Mouse (Mus musculus): ENCODE data around the gene Cib3.

Gene Cib3

DNA sequence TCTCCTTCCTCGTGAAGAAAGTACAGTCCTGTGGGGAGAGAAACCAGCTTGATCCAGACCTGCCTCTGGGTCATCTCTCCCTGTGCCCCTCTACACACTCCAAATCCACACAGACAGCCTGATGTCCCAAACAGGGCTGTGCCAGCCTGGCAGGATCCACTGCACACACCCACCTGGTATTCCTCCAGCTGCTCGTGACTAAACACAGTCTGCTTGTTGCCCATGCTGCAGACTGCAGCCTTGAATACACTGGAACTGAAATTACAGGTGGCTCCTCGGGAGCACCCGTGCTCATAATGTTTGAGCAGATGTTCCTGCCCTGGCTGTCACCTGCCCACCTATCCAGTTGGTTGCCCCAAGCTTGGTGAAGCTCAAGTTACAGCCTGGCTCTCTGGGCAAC is at the start of gene Cib3:
TSS of gene Cib3 (minus strand) at position 87 of the 400 bp plus-strand sequence.
- DNase-seq (ENCODE audit: low spot score) = no peak

DNA sequence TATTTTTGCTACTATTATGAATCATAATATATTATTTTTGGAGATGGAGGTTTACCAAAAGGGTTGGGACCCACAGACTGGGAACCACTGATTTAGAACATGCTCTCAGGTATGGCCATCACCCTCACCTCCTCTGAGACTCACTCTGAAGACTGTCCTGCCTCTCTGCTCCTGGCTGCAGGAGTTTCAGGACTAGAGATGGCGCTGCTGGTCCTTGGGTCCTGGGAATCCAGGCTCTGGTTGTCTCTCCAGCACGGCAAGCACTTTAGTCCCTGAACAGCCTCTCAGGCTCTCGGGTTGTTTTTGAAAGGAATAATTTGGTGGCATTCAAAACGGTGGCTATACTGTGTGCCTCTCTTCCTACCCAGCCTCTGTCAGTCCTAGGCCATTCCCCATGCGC is 49.2 kb upstream of the Cib3 start:
- DNase-seq (ENCODE audit: low spot score) = no peak

DNA sequence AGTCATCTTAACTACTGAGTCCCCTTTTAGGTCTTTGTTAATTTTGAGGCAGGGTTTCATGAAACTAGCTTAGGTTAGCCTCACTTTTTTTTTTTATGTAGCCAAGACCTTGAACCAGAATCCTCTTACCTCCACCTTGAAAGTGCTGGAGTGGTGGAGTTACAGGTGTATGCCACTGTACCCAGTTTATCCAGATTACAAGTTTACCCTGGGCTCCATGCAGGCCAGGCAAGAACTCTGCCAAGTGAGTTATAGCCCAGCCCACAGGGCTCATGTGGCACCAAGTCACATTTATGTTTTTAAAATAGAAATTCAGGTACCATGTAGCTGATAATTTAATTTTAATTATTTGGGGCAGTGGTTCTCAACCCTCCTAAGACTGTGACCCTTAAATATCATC is 48.8 kb upstream of the Cib3 start:
- DNase-seq (ENCODE audit: low spot score) = no peak

DNA sequence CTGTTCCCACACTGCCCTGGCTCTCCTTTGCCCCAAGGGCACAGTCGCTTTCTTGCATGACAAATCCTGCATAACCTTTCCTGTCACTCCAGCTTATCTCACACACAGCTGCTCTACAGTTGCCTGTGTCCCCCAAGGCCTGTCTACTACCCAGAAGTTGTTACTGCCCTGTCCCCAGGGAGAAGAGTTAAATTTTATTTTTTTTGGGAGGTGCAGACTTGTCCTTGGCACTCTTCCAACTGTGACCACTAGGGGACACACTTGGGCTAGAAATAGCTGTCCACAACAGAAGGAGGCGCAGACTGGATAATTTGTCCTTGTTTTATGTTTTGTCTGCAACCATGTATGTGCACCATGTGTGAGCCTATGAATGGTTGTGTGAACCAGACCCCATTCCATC is 48.4 kb upstream of the Cib3 start:
- DNase-seq (ENCODE audit: low spot score) = no peak

DNA sequence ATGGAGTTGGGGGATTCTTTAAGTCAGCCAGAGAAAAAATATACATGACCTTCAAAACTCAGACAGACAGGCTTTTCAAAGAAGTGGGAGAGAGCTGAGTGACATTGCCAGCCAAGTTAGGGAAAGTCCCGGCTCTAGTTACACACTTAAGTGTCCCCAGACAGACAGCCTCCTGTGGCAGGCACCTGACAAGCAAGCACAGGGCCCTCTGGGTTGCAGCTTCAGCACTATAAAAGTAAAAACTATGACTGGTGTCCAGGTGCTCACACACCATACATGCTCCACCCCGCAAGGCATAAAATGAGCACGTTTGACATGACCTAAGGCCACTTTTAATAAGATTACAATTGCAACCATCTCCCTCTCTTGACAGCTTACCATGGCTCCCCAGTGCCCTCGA is 47.9 kb upstream of the Cib3 start:
- DNase-seq (ENCODE audit: low spot score) = no peak

DNA sequence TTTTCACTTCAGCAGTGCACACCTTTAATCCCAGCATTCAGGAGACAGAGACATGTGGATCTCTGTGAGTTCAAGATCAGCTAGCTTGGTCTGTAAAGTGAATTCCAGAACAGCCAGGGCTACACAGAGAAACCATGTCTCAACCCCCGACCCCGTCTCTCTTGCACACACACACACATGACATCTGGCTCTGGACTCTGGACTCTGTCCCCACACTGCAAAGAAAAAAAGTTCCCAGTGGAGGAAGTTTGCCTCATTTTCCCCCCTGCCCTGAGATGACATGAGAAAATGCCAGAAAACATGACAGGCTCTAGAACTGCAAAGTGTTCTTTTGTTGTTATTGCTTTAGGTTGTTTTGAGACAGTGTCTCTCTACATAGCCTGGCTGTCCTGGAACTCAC is 47.2 kb upstream of the Cib3 start:
- no peak for DNase-seq (ENCODE audit: low spot score)

DNA sequence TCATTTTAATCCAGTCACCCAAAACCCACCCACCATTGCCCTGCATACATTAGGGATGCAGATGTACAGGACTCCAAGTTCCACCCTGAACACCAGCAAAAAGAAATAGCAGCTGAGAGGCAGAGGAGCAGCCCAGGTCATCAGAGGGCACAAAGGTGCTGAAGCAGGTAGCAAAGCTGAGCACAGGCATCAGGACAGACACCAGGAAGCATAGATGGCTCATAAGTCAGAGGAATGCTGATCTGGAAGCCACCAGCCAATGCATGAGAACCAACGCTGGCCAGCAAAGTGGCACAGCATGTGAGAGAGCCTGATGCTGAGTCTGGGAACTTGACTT is 45.2 kb upstream of the Cib3 start:
- DNase-seq (ENCODE audit: low spot score) = no peak

DNA sequence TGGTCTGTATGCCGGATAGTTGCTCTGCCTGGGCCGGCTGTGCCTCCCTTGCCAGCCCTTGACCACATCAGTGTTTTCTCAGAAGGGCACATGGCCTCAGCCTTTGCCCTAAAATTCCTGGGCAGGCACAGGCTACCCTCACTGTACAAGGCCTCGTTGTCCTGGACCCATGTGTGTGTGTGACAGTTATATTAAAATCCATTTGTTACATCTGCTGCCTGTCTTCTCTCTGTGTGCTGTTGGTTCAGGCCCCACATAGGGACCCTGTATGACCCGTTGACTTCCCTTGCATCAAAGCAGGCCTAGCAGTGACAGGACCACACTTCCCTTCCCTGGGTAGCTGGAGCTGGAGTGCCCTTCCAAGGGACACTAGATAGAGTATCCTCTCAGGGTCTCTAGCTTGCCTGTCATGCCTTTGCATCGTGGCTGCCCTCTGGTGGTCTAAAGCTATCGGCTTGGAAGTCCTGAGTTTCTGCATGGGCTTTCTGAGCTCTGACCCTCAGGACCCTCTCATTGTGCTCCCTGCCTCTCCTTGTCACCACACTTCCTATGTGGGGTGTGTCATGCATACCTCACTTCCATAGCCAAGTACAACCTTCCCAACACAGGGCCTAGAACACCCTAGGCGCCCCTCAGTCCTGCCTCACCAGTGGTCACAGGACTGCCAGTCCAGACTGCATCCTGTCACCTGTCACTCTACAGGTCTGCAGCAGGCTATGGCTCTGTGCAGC is 44.7 kb upstream of the Cib3 start:
- no peak for DNase-seq (ENCODE audit: low spot score)

DNA sequence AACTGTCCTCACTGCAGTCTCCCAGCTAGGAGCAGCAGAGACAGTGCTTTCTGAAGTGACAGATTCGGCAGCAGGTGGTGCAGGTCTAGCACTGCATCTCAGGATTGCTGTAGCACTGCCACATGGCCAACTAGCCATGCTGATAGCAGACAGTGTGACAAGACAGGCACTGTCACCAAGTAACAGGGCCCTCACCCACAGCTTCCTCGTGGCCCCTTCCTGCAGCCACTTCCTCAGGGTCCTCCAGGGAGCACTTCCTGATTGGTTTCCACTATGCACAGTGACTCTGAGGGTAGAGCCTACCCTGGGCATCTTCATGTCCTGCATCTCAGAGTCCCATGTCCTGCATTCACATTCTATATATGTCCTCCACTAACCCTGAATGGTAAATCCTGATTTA is 32.0 kb upstream of the Cib3 start:
- no peak for DNase-seq (ENCODE audit: low spot score)

DNA sequence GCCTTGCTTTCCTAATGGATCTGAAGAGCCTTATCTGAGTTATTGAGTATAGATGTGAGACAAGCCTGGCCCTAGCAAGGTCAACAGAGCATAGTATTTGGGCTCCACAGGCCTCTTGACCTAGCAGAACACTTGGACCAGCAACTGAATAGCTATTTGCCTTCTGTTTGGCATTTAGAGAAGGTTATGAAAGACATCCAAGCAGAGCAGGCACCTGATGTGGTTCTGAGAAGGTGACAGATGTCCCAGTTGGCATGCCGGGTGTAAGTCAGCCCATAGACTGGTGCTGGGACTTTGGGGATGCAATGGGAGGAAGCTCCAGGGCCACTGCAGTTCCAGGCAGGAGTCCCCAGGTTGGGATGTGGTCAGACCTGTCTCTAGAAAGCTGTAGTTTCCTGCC is 29.6 kb upstream of the Cib3 start:
- DNase-seq (ENCODE audit: low spot score) = no peak

DNA sequence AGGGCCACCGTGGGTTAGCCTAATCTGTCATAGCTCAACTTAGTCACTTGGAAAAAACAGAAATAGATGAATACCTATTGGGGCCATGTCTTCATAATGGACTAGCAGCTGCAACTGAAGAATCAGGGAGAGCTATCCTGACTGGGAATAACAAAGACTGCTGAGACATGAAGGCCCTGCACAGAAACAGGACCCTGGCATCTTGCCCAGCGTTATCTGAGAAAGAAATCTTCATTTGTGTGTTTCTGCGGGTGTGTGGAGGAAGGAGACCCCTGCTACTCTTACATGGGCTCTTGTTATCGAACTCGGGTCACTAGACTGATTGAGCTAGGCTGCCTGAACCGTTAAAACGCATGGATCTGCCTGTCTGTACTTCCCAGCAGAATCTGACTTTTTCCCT is 28.3 kb upstream of the Cib3 start:
- DNase-seq (ENCODE audit: low spot score) = no peak

DNA sequence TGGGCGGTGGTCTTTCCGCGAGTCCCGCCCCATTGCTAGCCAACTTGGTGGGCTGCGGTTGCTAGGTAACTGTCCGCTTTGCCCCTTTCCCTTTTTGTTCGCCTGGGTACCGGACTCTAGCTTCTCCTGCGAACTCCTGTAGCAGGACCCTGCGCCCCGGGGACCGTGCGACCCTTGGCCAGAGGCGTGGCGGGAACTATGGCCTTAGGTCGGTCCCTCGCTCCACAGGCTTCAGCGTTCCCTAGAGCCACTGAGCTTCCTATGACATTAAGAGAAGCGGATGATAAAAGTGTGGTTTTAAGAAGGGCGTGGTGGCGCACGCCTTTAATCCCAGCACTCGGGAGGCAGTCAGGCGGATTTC is 27.7 kb upstream of the Cib3 start:
- no peak for DNase-seq (ENCODE audit: low spot score)

DNA sequence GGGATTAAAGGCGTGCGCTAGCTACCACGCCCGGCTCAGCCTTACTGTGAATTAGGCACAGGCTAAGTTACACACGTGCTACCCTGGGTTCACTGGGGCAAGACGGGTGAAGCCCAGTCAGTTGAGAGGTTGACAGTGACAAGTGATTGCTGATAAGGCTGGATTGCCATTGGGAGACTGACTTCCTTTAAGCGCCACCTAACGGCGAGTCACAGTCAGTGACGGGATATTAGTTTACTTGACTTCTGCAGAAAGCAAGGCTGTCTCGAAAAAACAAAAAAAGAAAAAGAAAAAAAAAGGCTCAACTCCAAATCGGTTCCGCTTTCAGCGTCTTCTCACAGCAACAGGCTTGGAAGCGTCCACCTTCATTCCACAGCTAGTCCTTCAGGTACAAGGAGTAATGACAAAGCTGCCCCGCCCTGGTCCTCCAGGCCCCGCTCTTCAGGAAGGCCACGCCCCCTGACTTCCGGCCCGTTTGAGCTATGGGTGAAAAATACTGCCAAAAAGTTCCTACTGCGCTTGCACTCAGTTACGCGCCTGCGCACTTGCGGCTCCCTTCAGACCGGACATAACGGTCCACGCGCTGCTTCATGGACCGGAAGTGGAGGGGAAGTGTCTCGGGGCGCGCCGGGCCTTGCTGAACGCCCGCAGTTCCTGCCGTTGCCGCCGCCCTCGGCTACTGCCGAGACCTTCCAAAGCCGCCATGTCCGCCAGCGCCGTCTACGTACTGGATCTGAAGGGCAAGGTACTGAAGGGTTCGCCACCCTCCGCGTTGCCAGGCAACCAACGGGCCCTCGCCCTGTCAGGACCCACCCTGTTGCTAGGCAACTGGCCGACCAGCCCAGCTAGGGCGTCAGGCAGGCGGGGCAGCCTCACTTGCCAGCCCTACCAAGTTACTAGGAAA is 27.1 kb upstream of the Cib3 start, which contains the start of gene Ap1m1:
TSS of gene Ap1m1 (plus strand) at position 520 of the 904 bp plus-strand sequence.
- peak; percentile 98 for DNase-seq (ENCODE audit: low spot score)

DNA sequence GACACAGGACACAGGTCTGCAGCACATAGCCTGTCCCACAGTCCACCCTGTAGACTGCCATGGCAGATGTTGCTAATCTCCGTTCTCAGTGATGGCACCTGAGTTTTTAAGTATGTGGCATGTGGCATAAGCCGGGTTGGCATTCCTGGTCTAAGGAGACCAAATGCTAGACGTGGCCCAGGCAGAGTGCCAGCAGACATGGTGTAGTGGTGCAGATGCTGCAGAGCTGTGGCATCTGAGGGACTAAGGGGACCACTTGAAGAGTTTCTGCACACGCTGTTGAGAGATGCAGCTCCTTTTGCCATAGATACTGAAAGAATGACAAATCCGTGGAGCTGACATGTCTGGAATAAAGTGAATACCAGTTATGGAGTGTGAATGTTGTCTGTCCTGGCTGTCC is 10.0 kb upstream of the Cib3 start:
- DNase-seq (ENCODE audit: low spot score) = no peak

DNA sequence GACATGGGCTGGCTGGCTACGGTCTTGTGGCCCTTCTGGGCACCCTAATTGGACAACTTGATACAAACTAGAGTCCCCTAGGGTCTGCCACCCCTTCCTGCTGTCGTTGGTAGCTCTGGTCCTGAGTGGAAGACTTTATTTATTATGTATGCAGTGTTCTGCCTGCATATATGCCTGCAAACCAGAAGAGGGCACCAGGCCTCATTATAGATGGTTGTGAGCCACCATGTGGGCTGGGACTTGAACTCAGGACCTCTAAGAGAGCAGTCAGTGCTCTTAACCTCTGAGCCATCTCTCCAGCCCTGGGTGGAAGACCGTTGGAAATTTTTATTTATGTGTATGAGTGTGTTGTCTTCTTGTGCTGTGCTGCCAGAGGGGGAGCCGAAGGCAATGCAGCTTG is 8.1 kb upstream of the Cib3 start:
- no peak for DNase-seq (ENCODE audit: low spot score)

DNA sequence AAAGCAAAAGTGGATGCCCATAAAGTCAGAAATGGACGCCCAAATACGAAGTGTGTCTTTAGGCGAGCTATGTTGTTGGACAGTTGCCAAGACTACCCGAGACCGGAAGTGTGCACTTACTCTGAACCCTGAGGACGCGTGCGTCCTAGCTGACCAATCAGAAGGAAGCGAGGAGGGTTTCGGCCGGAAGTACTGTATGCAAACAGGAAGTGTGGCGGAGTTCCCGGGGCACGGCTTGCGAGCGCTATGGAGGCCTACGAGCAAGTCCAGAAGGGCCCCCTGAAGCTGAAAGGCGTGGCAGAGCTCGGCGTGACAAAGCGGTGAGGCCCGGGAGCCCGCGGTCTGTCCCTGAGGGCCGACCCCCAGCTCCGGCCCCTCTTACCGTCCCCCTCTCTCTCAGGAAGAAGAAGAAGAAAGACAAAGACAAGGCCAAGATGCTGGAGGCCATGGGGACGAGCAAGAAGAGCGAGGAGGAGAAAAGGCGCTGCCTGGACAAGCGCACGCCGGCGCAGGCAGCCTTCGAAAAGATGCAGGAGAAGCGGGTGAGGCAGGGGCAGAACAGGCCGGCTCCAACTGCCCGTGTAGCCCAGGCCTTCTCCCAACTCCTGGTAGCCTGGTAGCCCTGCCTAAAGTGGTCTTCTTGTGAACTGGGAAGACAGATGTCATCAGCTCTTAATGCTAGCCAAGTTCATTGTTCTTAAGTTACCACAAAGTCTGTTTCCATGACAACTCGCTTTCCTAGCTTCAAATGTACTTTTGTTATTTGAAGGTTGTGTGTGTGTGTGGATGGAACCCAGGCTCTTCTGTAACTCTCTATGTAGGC is 7.1 kb upstream of the Cib3 start, which contains the start of gene Fam32a:
TSS of gene Fam32a (plus strand) at position 190 of the 823 bp plus-strand sequence.
- peak; percentile 91 for DNase-seq (ENCODE audit: low spot score)

DNA sequence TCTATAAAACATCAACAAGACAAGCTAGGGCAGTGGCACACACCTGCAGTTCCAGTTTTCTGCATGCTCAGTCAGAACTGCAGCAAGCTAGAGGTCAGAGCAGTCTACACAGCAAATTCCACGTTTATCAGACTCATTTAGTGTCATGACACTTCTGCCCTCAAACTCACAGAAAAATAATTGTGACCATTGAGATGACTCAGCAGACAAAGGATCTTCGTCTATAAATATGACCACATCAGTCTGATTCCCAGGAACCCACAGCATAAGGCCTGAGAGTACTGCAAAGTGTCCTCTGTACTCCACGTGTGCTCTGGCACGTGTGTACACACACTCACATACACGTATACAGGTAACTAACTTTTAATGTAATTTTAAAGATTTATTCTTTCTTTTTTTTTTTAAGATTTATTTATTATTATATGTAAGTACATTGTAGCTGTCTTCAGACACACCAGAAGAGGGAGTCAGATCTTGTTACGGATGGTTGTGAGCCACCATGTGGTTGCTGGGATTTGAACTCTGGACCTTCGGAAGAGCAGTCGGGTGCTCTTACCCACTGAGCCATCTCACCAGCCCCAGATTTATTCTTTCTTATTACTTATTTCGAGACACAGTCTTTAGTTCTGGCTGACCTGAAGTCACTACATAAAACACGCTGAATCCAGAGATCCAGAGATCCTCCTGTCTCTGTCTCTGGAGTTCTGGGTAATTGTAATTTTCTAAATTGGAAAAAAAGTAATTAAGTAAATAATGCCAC is 6.3 kb upstream of the Cib3 start:
- no peak for DNase-seq (ENCODE audit: low spot score)

DNA sequence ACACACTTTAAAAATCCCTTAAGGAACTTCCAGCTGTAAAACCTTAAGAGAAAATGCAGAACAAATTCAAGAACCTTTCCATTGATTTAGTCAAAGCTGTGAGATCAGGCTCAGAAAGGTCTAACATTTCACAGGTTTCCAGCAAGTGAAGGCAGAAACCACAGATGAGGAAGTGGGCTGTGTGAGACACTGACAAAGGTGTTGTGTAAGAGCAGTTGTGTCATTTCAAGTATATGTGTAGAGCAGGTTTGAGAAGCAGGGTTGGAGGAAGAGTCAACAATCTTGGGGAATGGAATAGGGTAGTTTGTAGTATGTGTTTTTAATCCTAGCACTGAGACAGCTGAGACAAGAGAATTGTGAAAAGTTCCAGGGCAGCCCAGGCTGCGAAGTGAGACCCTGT is 3.2 kb upstream of the Cib3 start:
- DNase-seq (ENCODE audit: low spot score) = no peak

DNA sequence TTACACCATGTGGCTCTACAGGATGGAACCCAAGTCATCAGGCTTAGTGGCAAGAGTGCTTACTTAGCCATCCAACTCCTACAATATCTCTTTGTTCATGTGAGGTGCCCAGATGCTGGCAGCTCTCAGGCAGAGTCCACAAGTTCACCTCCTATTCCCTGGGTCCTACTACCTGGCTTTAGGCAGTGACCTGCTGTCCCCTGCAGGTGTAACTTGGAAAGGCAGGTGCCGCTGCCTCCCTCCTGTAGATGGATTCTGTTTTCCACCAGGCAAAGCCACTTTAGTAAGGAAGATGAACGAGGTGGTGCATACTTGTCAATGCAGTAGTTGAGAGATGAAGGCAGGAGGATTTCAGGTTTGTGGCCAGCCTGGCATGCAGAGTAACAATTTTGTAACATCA is 2.4 kb upstream of the Cib3 start:
- no peak for DNase-seq (ENCODE audit: low spot score)

DNA sequence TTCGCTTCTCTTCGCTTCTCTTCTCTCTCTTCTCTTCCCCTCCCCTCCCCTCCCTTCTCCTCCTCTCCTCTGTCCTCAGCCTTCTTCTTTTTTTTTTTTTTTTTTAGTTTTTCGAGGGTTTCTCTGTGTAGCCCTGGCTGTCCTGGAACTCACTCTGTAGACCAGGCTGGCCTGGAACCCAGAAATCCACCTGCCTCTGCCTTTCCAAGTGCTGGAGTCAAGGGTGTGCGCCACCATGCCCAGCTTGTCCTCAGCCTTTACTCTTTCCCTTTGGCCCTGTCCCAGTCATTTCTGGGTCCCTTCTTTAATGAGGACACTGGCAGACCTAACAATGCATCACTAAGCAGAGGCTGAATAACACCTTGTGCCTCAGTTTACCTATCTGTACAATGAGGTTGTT is 899 bp upstream of the Cib3 start, which contains the start of gene Gm11034:
TSS of gene Gm11034 (minus strand) at position 101 of the 400 bp plus-strand sequence.
- DNase-seq (ENCODE audit: low spot score) = no peak

DNA sequence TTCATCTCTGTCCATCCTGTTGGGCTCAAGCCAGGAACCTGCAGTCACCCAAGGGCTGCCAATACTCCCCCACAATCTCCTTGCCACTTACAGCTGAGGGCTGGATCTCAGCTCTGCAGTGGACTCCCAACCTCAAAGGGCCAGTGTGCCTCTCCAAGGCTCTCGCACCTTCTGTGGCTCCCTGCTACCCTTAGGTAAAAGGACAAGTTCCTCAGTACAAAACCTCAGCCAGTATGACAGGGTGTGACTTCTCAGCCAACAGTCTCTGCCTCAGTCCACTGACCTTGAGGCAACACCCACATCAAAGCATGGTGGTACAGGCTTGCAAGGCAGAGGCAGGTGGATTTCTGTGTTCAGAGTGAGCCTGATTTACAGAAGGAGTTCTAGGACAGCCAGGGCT is 791 bp downstream of the Cib3 start:
- no peak for DNase-seq (ENCODE audit: low spot score)

DNA sequence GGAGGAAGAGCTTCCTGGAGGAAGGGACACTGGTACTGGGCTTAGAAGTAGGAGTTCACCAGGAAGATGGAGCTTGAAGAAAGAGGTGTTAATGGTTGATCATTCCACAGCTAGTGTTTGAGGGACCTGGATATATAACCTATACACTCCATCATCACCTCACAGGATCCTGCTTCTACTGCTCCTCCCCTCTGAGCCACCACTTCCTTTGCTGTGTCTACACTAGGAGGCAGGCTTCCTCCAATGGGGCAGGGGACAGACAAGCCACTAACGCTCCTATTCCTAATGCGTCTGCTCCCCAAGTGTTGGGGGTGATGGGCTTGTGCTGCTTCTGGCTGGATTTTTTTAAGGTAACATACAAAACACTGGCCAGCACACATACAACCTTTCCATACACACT is 1.9 kb downstream of the Cib3 start:
- DNase-seq (ENCODE audit: low spot score) = no peak

All from testis, postnatal 14 days (tissue).